Mouse (Mus musculus) liver, adult 2 months (tissue): ENCODE measurements around the gene 4933406M09Rik.

ENCODE experiments used
- CTCF ChIP-seq: fragments of 200-500 bp; IDR thresholded peaks from 2 replicates; pipeline ENCODE4 v1.5.1; 2011; ENCODE audit warnings: low read depth, low read length, control low read depth
- POLR2A ChIP-seq: fragments of 200-500 bp; IDR thresholded peaks from 2 replicates; pipeline ENCODE4 v1.6.1; 2011; ENCODE audit warnings: low read length, control low read depth; ENCODE audit not compliant: insufficient read depth; ENCODE audit errors: extremely low read depth

GRCm38 (mm10) chr1:134361195-134361856 is 24.4 kb upstream of the 4933406M09Rik start:
- TF ChIP-seq CTCF (no peak), POLR2A (no peak)
